Mouse (Mus musculus): ENCODE measurements at regions not wholly inside any gene's neighbourhood (a gene's known extent, or its start where the extent isn't known, plus 50 kb on each side); places are given as distances from the start of the nearest gene placed in this dataset.

- TF ChIP-seq POLR2A (IDR thresholded peaks at IDR 0.05; ENCODE audit: insufficient read depth, low read depth, low read length): no peak
- TF ChIP-seq CTCF (IDR thresholded peaks at IDR 0.05; ENCODE audit: insufficient read depth, low read depth, low read length): no peak
Measured at GRCm38 (mm10) chr4:87668314-87668713, 364.9 kb downstream of the Mllt3 start.
